Mouse (Mus musculus) forelimb bud, embryonic 11.5 days (tissue): ENCODE measurements around the gene Olfr346.

ENCODE experiments used
- DNase-seq: peaks from one replicate; pipeline ENCODE4 v3.0.0-alpha.2; 2012; ENCODE audit warnings: low read depth, low spot score

The Olfr346 gene

DNA sequence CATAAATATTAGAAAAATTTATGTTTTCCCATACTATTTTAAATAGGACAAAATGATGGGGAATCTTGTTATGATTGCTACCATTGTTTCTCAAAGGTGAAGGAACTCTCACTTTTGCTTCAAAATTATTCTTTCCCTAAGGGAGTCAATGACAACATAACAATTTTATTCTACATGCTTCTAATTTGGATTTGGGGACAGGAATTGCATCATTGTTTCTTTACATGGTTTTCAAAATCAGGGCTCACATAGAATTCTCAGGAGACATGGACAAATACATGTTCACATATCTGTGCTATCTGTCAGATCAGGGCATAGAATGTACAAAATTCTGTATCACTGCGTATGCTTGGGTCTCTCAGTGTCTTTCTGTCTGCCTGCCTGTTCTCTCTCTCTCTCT is at the start of gene Olfr346:
Gene Olfr346 (plus strand): TSS at position 301 of the 400 bp plus-strand sequence.
- no peak for DNase-seq

DNA sequence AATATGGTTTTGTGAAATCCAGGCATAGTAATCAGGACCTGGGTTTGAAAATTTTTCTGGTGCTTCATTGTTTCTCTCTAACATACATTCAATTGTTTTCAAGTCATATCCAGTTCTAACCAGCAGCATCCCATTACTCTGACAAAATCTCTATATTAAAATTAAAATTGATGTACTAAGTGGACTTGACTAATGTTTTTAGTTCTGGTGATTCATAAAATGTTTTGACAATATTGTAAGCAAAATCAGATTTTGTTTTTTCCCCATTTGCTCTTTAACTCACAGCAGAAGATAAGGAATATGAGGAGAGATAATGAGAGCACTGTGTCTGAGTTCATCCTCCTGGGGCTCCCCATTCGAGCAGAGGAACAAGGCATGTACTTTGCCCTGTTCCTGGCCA is 45.8 kb upstream of the Olfr346 start, which contains the start of gene Olfr345:
Gene Olfr345 (plus strand): TSS at position 301 of the 400 bp plus-strand sequence.
- DNase-seq: no peak

DNA sequence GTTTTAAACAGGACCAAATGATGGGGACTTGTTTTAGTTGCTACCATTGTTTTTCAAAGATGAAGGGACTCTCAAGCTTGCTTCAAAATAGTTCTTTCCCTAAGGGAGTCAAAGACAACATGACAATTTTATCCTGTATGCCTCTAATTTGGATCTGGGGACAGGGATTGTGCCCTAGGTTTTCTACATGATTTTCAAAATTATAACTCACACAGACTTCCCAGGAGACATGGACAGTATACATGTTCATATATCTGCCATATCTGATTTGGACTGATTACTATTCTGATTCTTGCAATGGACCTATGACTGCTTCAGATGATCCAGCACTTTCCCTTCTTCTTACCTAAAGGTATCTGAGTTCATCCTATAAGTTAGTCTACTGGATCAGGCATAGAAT is 46.0 kb downstream of the Olfr346 start, which contains the start of gene Olfr347:
Gene Olfr347 (plus strand): TSS at position 301 of the 400 bp plus-strand sequence.
- no peak for DNase-seq

DNA sequence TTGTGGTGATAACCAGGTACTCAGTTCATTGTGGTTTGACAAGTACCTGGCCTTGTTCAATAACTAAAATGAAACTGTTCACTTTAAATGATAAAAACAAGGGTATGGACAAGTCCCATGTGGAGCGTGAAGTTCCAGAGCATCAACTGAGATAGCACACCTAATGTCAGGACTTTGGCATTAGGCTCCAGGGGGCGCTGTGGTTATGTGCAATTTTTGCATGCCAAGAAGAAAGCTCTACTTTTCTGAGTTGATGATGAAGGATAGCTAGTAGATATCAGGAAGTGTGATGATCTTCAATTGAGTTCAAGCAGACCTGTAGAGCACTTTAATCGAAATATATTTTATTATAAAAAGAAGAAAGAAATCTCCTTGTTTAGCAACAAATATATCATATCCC is 50.6 kb downstream of the Olfr346 start:
- DNase-seq: no peak
